Mouse (Mus musculus) stomach, postnatal 0 days (tissue): ENCODE measurements around the gene Tm7sf2.

Experiments used
- CTCF ChIP-seq: IDR thresholded peaks from 2 replicates; pipeline ENCODE4 v1.5.1; 2016; ENCODE audit warnings: antibody characterized with exemption, low read depth, mild to moderate bottlenecking, moderate library complexity
- EP300 ChIP-seq: optimal IDR thresholded peaks from 2 replicates; pipeline ENCODE3; 2016; ENCODE audit warnings: antibody characterized with exemption

- TF ChIP-seq CTCF (peak; percentile 24; the same call in 1 of the 2 replicates), EP300 (no peak)
Observed at GRCm38 (mm10) chr19:6047154-6047898, 20.8 kb downstream of the Tm7sf2 start.
